Mouse (Mus musculus) ES-E14 (cell line): ENCODE measurements around the gene Fkbp8. TPM values are rescaled to one million over a fixed set of nuclear protein-coding genes. Genes with fewer than 3 reads are reported as not detected.

Experiments used
- DNase-seq: peaks from one replicate; pipeline ENCODE4 v3.0.0-alpha.2; 2013; ENCODE audit warnings: low read depth, low spot score
- H3K27ac ChIP-seq: 2 replicates; pipeline ENCODE4 v1.5.1; 2012; ENCODE audit warnings: low read depth, mild to moderate bottlenecking, low read length, moderate library complexity, mixed read lengths; ENCODE audit not compliant: poor library complexity, insufficient read depth, severe bottlenecking
- H3K36me3 ChIP-seq: 2 replicates; pipeline ENCODE4 v1.6.1; 2012; ENCODE audit warnings: mild to moderate bottlenecking, low read length, moderate library complexity, mixed read lengths; ENCODE audit not compliant: control insufficient read depth, poor library complexity, insufficient read depth, severe bottlenecking
- H3K4me1 ChIP-seq, 2 experiments: fragments of 150-350 bp in 1 of 2; sonication (generic) in 1 of 2; 2 replicates each; pipeline ENCODE4 v1.6.1; 2012; ENCODE audit warnings: low read length in 2 of 2, mild to moderate bottlenecking in 1 of 2, mixed read lengths in 1 of 2; ENCODE audit not compliant: control insufficient read depth in 2 of 2, insufficient read depth in 2 of 2, poor library complexity in 1 of 2
- H3K4me3 ChIP-seq, 2 experiments: fragments of 150-350 bp in 1 of 2; sonication (generic) in 1 of 2; 2 replicates each; pipeline ENCODE4 v1.5.1; 2012; ENCODE audit warnings: low read length in 2 of 2, low read depth in 1 of 2, mild to moderate bottlenecking in 1 of 2, mixed read lengths in 1 of 2; ENCODE audit not compliant: insufficient read depth in 1 of 2, poor library complexity in 1 of 2, severe bottlenecking in 1 of 2
- H3K9ac ChIP-seq: 2 replicates; pipeline ENCODE4 v1.6.1; 2012; ENCODE audit warnings: low read depth, mild to moderate bottlenecking, low read length, mixed read lengths; ENCODE audit not compliant: poor library complexity, insufficient read depth, severe bottlenecking
- H3K9me3 ChIP-seq: fragments of 150-350 bp; sonication (generic); 2 replicates; pipeline ENCODE4 v1.6.1; 2012; ENCODE audit warnings: low read depth, mild to moderate bottlenecking, low read length; ENCODE audit not compliant: control insufficient read depth, insufficient read depth
- CHD2 ChIP-seq: IDR thresholded peaks from 2 replicates; pipeline ENCODE4 v1.6.1; 2014; ENCODE audit warnings: mild to moderate bottlenecking, low read depth, low read length, inconsistent platforms
- HCFC1 ChIP-seq: IDR thresholded peaks from 2 replicates; pipeline ENCODE4 v1.6.1; 2012; ENCODE audit warnings: low read length, inconsistent platforms, borderline replicate concordance; ENCODE audit not compliant: insufficient read depth
- MAFK ChIP-seq: IDR thresholded peaks from 2 replicates; pipeline ENCODE4 v1.6.1; 2014; ENCODE audit warnings: mild to moderate bottlenecking, low read depth, low read length, inconsistent platforms; ENCODE audit not compliant: insufficient read depth
- ZC3H11A ChIP-seq: IDR thresholded peaks from 2 replicates; pipeline ENCODE4 v1.6.1; 2012; ENCODE audit warnings: low read depth, mild to moderate bottlenecking, inconsistent platforms, low read length, borderline replicate concordance
- ZNF384 ChIP-seq: IDR thresholded peaks from 2 replicates; pipeline ENCODE4 v1.6.1; 2012; ENCODE audit warnings: low read depth, low read length, inconsistent platforms
- in situ Hi-C, 2 experiments: fragments of 600-800 bp; cut with MboI; formaldehyde crosslinking; loops; one replicate each; pipeline ENCODE4 v1.15.1; 2025; ENCODE audit warnings: low sequenced_read_pairs in 2 of 2, inconsistent platforms in 1 of 2; ENCODE audit not compliant: unreplicated experiment in 2 of 2
- total RNA-seq: library from RNA; depleted of rRNA; stranded (reverse); fragments of 300-350 nt; gene quantifications from 2 replicates; pipeline ENCODE4 v1.2.3, GENCODE M21; 2012

Gene Fkbp8
- total RNA-seq, 1 experiment: 252 TPM

- no peaks in the 10 kb centered on the region for H3K36me3 ChIP-seq
- H3K27ac ChIP-seq: no peak overlapping the region
- no peaks in the 10 kb centered on the region for H3K9me3 ChIP-seq
- no peak for DNase-seq
- no peak for TF ChIP-seq MAFK
- no peak for TF ChIP-seq HCFC1
- no peak for TF ChIP-seq ZC3H11A
- TF ChIP-seq CHD2: no peak
- no peak for TF ChIP-seq ZNF384
- no peak overlapping the region for H3K9ac ChIP-seq
- in situ Hi-C loops: no loop called here
- H3K4me1 ChIP-seq: peaks cover 7 to 38% of the 10 kb centered on the region in 2 experiments; a peak in 2 of 4 replicates
- H3K4me3 ChIP-seq: no peak overlapping the region
Measured at GRCm38 (mm10) chr8:70490061-70490879, 37.3 kb upstream of the Fkbp8 start.

GRCm38 (mm10) chr8:70490880-70491495 lies 36.5 kb upstream of the Fkbp8 start:
- DNase-seq: no peak
- in situ Hi-C loops: no loop called here
- H3K4me3 ChIP-seq: no peak overlapping the region
- H3K36me3 ChIP-seq: no peaks in the 10 kb centered on the region
- H3K4me1 ChIP-seq: peaks cover 7 to 39% of the 10 kb centered on the region in 2 experiments; a peak in 2 of 4 replicates
- no peaks in the 10 kb centered on the region for H3K9me3 ChIP-seq
- TF ChIP-seq HCFC1: no peak
- TF ChIP-seq ZC3H11A: no peak
- no peak for TF ChIP-seq CHD2
- no peak for TF ChIP-seq ZNF384
- no peak for TF ChIP-seq MAFK
- H3K27ac ChIP-seq: no peak overlapping the region
- no peak overlapping the region for H3K9ac ChIP-seq

GRCm38 (mm10) chr8:70492664-70493640 lies 34.6 kb upstream of the Fkbp8 start, which contains the start of gene Crlf1:
Crlf1 (plus strand) TSS chr8:70493158.
- in situ Hi-C loops: no loop called here
- DNase-seq: no peak
- Histone ChIP-seq H3K4me1 (peaks cover 5 to 30% of the 10 kb centered on the region in 2 experiments; a peak in 2 of 4 replicates), H3K4me3 (peak within 1 kb of the TSS; percentile 43 to 69), H3K36me3 (no peaks in the 10 kb centered on the region), H3K9me3 (no peaks in the 10 kb centered on the region), H3K27ac (no peak within 1 kb of the TSS), H3K9ac (peak within 1 kb of the TSS; percentile 26; the same call in 1 of the 2 replicates)
- no peak for TF ChIP-seq MAFK
- no peak for TF ChIP-seq HCFC1
- TF ChIP-seq ZNF384: no peak
- TF ChIP-seq ZC3H11A: no peak
- TF ChIP-seq CHD2: no peak

- Histone ChIP-seq H3K9me3 (no peaks in the 10 kb centered on the region), H3K36me3 (no peaks in the 10 kb centered on the region), H3K4me1 (peaks cover 3 to 28% of the 10 kb centered on the region in 2 experiments; a peak in 2 of 4 replicates), H3K4me3 (peak overlapping the region; percentile 38 to 69; a peak in 2 of 4 replicates), H3K9ac (no peak overlapping the region), H3K27ac (no peak overlapping the region)
- DNase-seq: no peak
- in situ Hi-C loops: no loop called here
- no peak for TF ChIP-seq MAFK
- no peak for TF ChIP-seq ZNF384
- no peak for TF ChIP-seq CHD2
- no peak for TF ChIP-seq HCFC1
- no peak for TF ChIP-seq ZC3H11A
Measured at GRCm38 (mm10) chr8:70493692-70494415, 33.7 kb upstream of the Fkbp8 start.
